Mouse (Mus musculus): Measurements from ENCODE around the gene Jun. TPM values are rescaled to one million over a fixed set of nuclear protein-coding genes. Genes with fewer than 3 reads are reported as not detected.

Jun gene
- polyA plus RNA-seq, 1 experiment from 2014 or later = 124 TPM

GRCm38 (mm10) chr4:95091536-95091935 is 39.5 kb upstream of the Jun start:
- Histone ChIP-seq H3K4me3 (no peak overlapping the region), H3K27me3 (no peaks in the 10 kb centered on the region), H3K9me3 (no peaks in the 10 kb centered on the region), H3K36me3 (no peaks in the 10 kb centered on the region), H3K4me1 (peaks cover 43% of the 10 kb centered on the region), H3K4me2 (no peak overlapping the region), H3K9ac (no peak overlapping the region), H3K27ac (no peak overlapping the region)
- WGBS = 86% methylated on average over 4 of the region's 4 CpGs
- no peak for ATAC-seq (ENCODE audit: borderline replicate concordance, extremely low read depth, low FRiP score, low TSS enrichment)

GRCm38 (mm10) chr4:95089968-95090367 is 37.9 kb upstream of the Jun start:
- no peak overlapping the region for H3K4me3 ChIP-seq
- no peaks in the 10 kb centered on the region for H3K36me3 ChIP-seq
- H3K9me3 ChIP-seq = no peaks in the 10 kb centered on the region
- H3K4me2 ChIP-seq = no peak overlapping the region
- H3K9ac ChIP-seq = no peak overlapping the region
- H3K4me1 ChIP-seq = peaks cover 32% of the 10 kb centered on the region
- H3K27ac ChIP-seq = no peak overlapping the region
- no peaks in the 10 kb centered on the region for H3K27me3 ChIP-seq
- no peak for ATAC-seq (ENCODE audit: borderline replicate concordance, extremely low read depth, low FRiP score, low TSS enrichment)

- WGBS = 91% methylated on average over 5 of the region's 5 CpGs
- no peak for ATAC-seq (ENCODE audit: borderline replicate concordance, extremely low read depth, low FRiP score, low TSS enrichment)
Observed at GRCm38 (mm10) chr4:95089053-95089452, 37.0 kb upstream of the Jun start.

GRCm38 (mm10) chr4:95083957-95084356 is 31.9 kb upstream of the Jun start:
- peaks cover 38% of the 10 kb centered on the region for H3K4me1 ChIP-seq
- H3K9me3 ChIP-seq = no peaks in the 10 kb centered on the region
- H3K36me3 ChIP-seq = no peaks in the 10 kb centered on the region
- no peak overlapping the region for H3K27ac ChIP-seq
- no peak overlapping the region for H3K4me3 ChIP-seq
- H3K9ac ChIP-seq = no peak overlapping the region
- WGBS = 78% methylated on average over 8 of the region's 8 CpGs
- H3K4me2 ChIP-seq = no peak overlapping the region
- no peak for ATAC-seq (ENCODE audit: borderline replicate concordance, extremely low read depth, low FRiP score, low TSS enrichment)
- no peaks in the 10 kb centered on the region for H3K27me3 ChIP-seq

More at GRCm38 (mm10) chr4:95089053-95089452, 37.0 kb upstream of the Jun start:
- H3K9ac ChIP-seq = no peak overlapping the region
- no peaks in the 10 kb centered on the region for H3K9me3 ChIP-seq
- no peak overlapping the region for H3K4me2 ChIP-seq
- no peak overlapping the region for H3K4me3 ChIP-seq
- no peak overlapping the region for H3K27ac ChIP-seq
- H3K4me1 ChIP-seq = peaks cover 25% of the 10 kb centered on the region
- no peaks in the 10 kb centered on the region for H3K27me3 ChIP-seq
- H3K36me3 ChIP-seq = no peaks in the 10 kb centered on the region

GRCm38 (mm10) chr4:95083191-95083729 is 31.2 kb upstream of the Jun start:
- H3K36me3 ChIP-seq = no peaks in the 10 kb centered on the region
- no peak overlapping the region for H3K4me3 ChIP-seq
- H3K9ac ChIP-seq = no peak overlapping the region
- H3K27ac ChIP-seq = peak overlapping the region; percentile 74
- no peaks in the 10 kb centered on the region for H3K27me3 ChIP-seq
- ATAC-seq (ENCODE audit: borderline replicate concordance, extremely low read depth, low FRiP score, low TSS enrichment) = no peak
- no peaks in the 10 kb centered on the region for H3K9me3 ChIP-seq
- peaks cover 45% of the 10 kb centered on the region for H3K4me1 ChIP-seq
- WGBS = 58% methylated on average over 5 of the region's 5 CpGs
- H3K4me2 ChIP-seq = no peak overlapping the region

GRCm38 (mm10) chr4:95082481-95083088 is 30.6 kb upstream of the Jun start:
- H3K9ac ChIP-seq = no peak overlapping the region
- H3K9me3 ChIP-seq = no peaks in the 10 kb centered on the region
- ATAC-seq (ENCODE audit: borderline replicate concordance, extremely low read depth, low FRiP score, low TSS enrichment) = peak; percentile 84
- WGBS = 26% methylated on average over 4 of the region's 4 CpGs
- H3K27me3 ChIP-seq = no peaks in the 10 kb centered on the region
- no peaks in the 10 kb centered on the region for H3K36me3 ChIP-seq
- H3K4me1 ChIP-seq = peaks cover 52% of the 10 kb centered on the region
- no peak overlapping the region for H3K4me2 ChIP-seq
- no peak overlapping the region for H3K4me3 ChIP-seq
- H3K27ac ChIP-seq = peak overlapping the region; percentile 74

- WGBS = 33% methylated on average over 8 of the region's 8 CpGs
- Histone ChIP-seq H3K27me3 (no peaks in the 10 kb centered on the region), H3K9ac (no peak overlapping the region), H3K4me2 (no peak overlapping the region), H3K4me1 (peaks cover 53% of the 10 kb centered on the region), H3K9me3 (no peaks in the 10 kb centered on the region), H3K4me3 (no peak overlapping the region), H3K36me3 (no peaks in the 10 kb centered on the region), H3K27ac (peak overlapping the region; percentile 74)
- ATAC-seq (ENCODE audit: borderline replicate concordance, extremely low read depth, low FRiP score, low TSS enrichment) = no peak
Observed at GRCm38 (mm10) chr4:95081632-95082031, 29.6 kb upstream of the Jun start.

GRCm38 (mm10) chr4:95078625-95079024 is 26.6 kb upstream of the Jun start:
- H3K9me3 ChIP-seq = no peaks in the 10 kb centered on the region
- no peaks in the 10 kb centered on the region for H3K36me3 ChIP-seq
- ATAC-seq (ENCODE audit: borderline replicate concordance, extremely low read depth, low FRiP score, low TSS enrichment) = no peak
- no peak overlapping the region for H3K27ac ChIP-seq
- H3K4me2 ChIP-seq = no peak overlapping the region
- no peak overlapping the region for H3K4me3 ChIP-seq
- H3K9ac ChIP-seq = no peak overlapping the region
- no peaks in the 10 kb centered on the region for H3K27me3 ChIP-seq
- peaks cover 69% of the 10 kb centered on the region for H3K4me1 ChIP-seq
- 15% methylated on average over 8 of the region's 8 CpGs for WGBS

GRCm38 (mm10) chr4:95076279-95076678 is 24.3 kb upstream of the Jun start:
- WGBS = 39% methylated on average over 14 of the region's 14 CpGs
- no peaks in the 10 kb centered on the region for H3K36me3 ChIP-seq
- H3K27me3 ChIP-seq = no peaks in the 10 kb centered on the region
- H3K9ac ChIP-seq = no peak overlapping the region
- peak; percentile 52 for ATAC-seq (ENCODE audit: borderline replicate concordance, extremely low read depth, low FRiP score, low TSS enrichment)
- H3K4me2 ChIP-seq = no peak overlapping the region
- H3K4me1 ChIP-seq = peaks cover 46% of the 10 kb centered on the region
- no peak overlapping the region for H3K4me3 ChIP-seq
- H3K27ac ChIP-seq = peak overlapping the region; percentile 73
- H3K9me3 ChIP-seq = no peaks in the 10 kb centered on the region

- no peak overlapping the region for H3K4me2 ChIP-seq
- no peaks in the 10 kb centered on the region for H3K9me3 ChIP-seq
- H3K27ac ChIP-seq = peak overlapping the region; percentile 73
- H3K36me3 ChIP-seq = no peaks in the 10 kb centered on the region
- H3K9ac ChIP-seq = no peak overlapping the region
- WGBS = 78% methylated on average over 17 of the region's 17 CpGs
- ATAC-seq (ENCODE audit: borderline replicate concordance, extremely low read depth, low FRiP score, low TSS enrichment) = 0 out of 2 replicates have a peak, but pooled peaks have one; percentile 28
- no peaks in the 10 kb centered on the region for H3K27me3 ChIP-seq
- no peak overlapping the region for H3K4me3 ChIP-seq
- H3K4me1 ChIP-seq = peaks cover 42% of the 10 kb centered on the region
Observed at GRCm38 (mm10) chr4:95075591-95076002, 23.6 kb upstream of the Jun start.

GRCm38 (mm10) chr4:95074319-95074718 is 22.3 kb upstream of the Jun start:
- ATAC-seq (ENCODE audit: borderline replicate concordance, extremely low read depth, low FRiP score, low TSS enrichment) = no peak
- peak overlapping the region; percentile 29; the same call in 1 of the 2 replicates for H3K27ac ChIP-seq
- WGBS = 61% methylated on average over 6 of the region's 6 CpGs

GRCm38 (mm10) chr4:95073214-95073750 is 21.3 kb upstream of the Jun start:
- Histone ChIP-seq H3K27me3 (no peaks in the 10 kb centered on the region), H3K4me3 (no peak overlapping the region), H3K9me3 (no peaks in the 10 kb centered on the region), H3K9ac (no peak overlapping the region), H3K36me3 (no peaks in the 10 kb centered on the region), H3K4me1 (peaks cover 30% of the 10 kb centered on the region), H3K4me2 (no peak overlapping the region), H3K27ac (no peak overlapping the region)
- WGBS = 69% methylated on average over 10 of the region's 10 CpGs
- ATAC-seq (ENCODE audit: borderline replicate concordance, extremely low read depth, low FRiP score, low TSS enrichment) = no peak

More at GRCm38 (mm10) chr4:95074319-95074718, 22.3 kb upstream of the Jun start:
- H3K9ac ChIP-seq = no peak overlapping the region
- H3K36me3 ChIP-seq = no peaks in the 10 kb centered on the region
- H3K9me3 ChIP-seq = no peaks in the 10 kb centered on the region
- no peaks in the 10 kb centered on the region for H3K27me3 ChIP-seq
- H3K4me1 ChIP-seq = peaks cover 40% of the 10 kb centered on the region
- H3K4me3 ChIP-seq = no peak overlapping the region
- no peak overlapping the region for H3K4me2 ChIP-seq
